Mouse (Mus musculus) C2C12 (cell line): Measurements from ENCODE around the gene Ptprn2. TPM values are rescaled to one million over a fixed set of nuclear protein-coding genes. Genes with fewer than 3 reads are reported as not detected.

Experiments
- H3K27me3 ChIP-seq: one replicate; pipeline ENCODE4 v1.6.1; 2011; ENCODE audit not compliant: control insufficient read depth, insufficient read depth, insufficient read length
- H3K36me3 ChIP-seq: one replicate; pipeline ENCODE4 v1.6.1; 2011; ENCODE audit not compliant: control insufficient read depth, insufficient read depth
- H3K4me3 ChIP-seq: one replicate; pipeline ENCODE4 v1.5.1; 2011; ENCODE audit warnings: mild to moderate bottlenecking, control low read depth; ENCODE audit not compliant: poor library complexity, insufficient read depth, severe bottlenecking
- H3K79me2 ChIP-seq: one replicate; pipeline ENCODE4 v1.6.1; 2011; ENCODE audit not compliant: control insufficient read depth, insufficient read depth
- H3K79me3 ChIP-seq: one replicate; pipeline ENCODE4 v1.6.1; 2011; ENCODE audit warnings: low read depth, control low read depth
- H3ac ChIP-seq: one replicate; pipeline ENCODE3; 2011; ENCODE audit warnings: low read depth; ENCODE audit not compliant: control insufficient read depth, insufficient read length
- CEBPB ChIP-seq: IDR thresholded peaks from one replicate; pipeline ENCODE4 v1.6.1; 2011; ENCODE audit warnings: low read depth, mild to moderate bottlenecking, control low read depth, moderate library complexity
- CTCF ChIP-seq: IDR thresholded peaks from one replicate; pipeline ENCODE4 v1.5.1; 2011; ENCODE audit not compliant: control insufficient read depth, insufficient read depth, insufficient read length
- FOSL1 ChIP-seq: IDR thresholded peaks from one replicate; pipeline ENCODE4 v1.8.0; 2011; ENCODE audit warnings: mild to moderate bottlenecking, low read length; ENCODE audit not compliant: poor library complexity, insufficient read depth, severe bottlenecking
- MAX ChIP-seq: IDR thresholded peaks from one replicate; pipeline ENCODE4 v1.6.1; 2011; ENCODE audit warnings: mild to moderate bottlenecking, control low read depth
- MYOD1 ChIP-seq: IDR thresholded peaks from one replicate; pipeline ENCODE4 v1.6.1; 2011; ENCODE audit warnings: low read depth; ENCODE audit not compliant: control insufficient read depth, insufficient read length
- MYOG ChIP-seq: IDR thresholded peaks from one replicate; pipeline ENCODE4 v1.6.1; 2011; ENCODE audit not compliant: control insufficient read depth, insufficient read length; ENCODE audit errors: extremely low read depth
- USF1 ChIP-seq: IDR thresholded peaks from one replicate; pipeline ENCODE4 v1.6.1; 2011; ENCODE audit warnings: low read depth, mild to moderate bottlenecking, control low read depth, moderate library complexity
- polyA plus RNA-seq: library from polyadenylated mRNA; unstranded; fragments of >200 nt; fragmentation: generic; extraction: Trizol; gene quantifications from one replicate; pipeline ENCODE4 v1.2.1, GENCODE M21; 2012; ENCODE audit warnings: missing spikeins

The Ptprn2 gene
- polyA plus RNA-seq, 1 experiment: 0.41 TPM

DNA sequence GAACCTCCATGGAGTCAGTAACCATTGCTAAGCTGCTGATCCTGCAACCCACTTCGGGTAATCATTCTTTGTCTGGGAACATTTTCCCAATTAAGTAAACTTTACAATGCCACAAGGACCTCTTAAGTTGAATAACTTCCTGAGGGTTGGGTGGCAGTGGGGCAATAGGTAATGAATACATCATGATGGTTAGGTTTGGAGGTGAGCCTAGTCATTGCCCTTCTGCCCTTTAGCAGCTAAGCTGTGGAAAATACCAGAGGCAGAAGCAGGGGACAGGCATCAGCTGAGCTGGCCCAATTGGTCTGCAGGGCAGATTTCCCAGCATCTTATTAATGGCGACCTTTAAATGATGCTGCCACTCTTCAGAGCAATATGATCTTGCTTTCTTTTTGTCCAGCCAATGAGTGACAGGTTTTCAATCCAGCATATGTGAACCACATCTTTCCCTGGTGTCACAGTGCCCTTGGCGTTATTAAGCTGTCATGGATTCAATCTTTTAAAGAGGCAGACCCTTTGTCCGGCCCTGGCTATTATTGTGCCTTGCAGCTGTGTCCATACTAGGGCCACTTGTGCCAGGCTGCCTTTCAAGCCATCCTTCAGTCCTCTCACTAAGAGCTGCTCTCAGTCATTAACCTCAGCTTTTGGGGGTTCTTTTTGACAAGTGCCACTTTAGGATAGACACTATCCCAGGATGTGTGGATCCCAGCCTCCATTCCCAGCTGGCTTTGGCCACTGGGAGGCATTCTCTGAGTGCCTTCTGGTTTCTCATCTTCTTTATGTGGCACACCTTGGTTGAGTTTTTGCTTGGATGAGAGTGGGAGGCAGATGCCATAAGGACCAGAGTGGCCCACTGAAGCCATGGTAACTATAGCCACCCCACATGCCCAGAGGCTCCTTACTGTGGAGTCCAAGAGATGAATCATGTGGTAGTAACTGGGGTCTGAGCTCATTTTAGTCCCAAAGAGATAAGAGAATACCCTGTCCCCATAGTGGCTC, 292.9 kb downstream of the Ptprn2 start:
- no peaks in the 10 kb centered on the region for H3K79me3 ChIP-seq
- H3K27me3 ChIP-seq: no peaks in the 10 kb centered on the region
- H3ac ChIP-seq: no peak overlapping the region
- H3K79me2 ChIP-seq: no peaks in the 10 kb centered on the region
- TF ChIP-seq FOSL1 (no peak), MYOG (no peak), USF1 (no peak), MYOD1 (no peak), CEBPB (no peak), CTCF (no peak), MAX (no peak)
- H3K4me3 ChIP-seq: no peak overlapping the region
- no peaks in the 10 kb centered on the region for H3K36me3 ChIP-seq

- no peak overlapping the region for H3ac ChIP-seq
- no peaks in the 10 kb centered on the region for H3K36me3 ChIP-seq
- H3K4me3 ChIP-seq: no peak overlapping the region
- TF ChIP-seq MAX (no peak), MYOG (no peak), FOSL1 (no peak)
- H3K79me3 ChIP-seq: no peaks in the 10 kb centered on the region
- no peaks in the 10 kb centered on the region for H3K27me3 ChIP-seq
- H3K79me2 ChIP-seq: no peaks in the 10 kb centered on the region
Observed at GRCm38 (mm10) chr12:116780419-116780818, 294.9 kb downstream of the Ptprn2 start.

DNA sequence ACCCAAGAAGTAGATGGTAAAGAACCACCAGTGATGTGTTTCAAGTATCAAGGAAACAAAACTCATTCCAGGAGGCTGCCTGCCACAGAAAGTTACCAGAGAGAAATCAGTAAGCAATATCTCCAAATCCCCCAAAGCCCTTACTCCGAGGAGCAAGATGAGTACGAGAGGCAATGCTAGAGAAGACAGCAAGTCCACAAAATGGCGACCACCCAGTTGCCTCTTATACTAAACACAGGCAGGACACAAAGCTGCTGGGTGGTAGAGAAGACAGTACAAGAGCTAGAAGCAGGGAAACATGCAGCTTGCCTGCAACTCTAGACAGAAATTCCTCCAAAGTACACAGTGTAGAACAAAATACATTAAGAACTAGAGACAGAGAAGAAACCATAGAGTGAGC, 300.2 kb downstream of the Ptprn2 start:
- Histone ChIP-seq H3K4me3 (no peak overlapping the region), H3K79me2 (no peaks in the 10 kb centered on the region), H3K36me3 (no peaks in the 10 kb centered on the region), H3ac (no peak overlapping the region), H3K27me3 (no peaks in the 10 kb centered on the region), H3K79me3 (no peaks in the 10 kb centered on the region)
- TF ChIP-seq CEBPB (no peak), MAX (no peak), USF1 (no peak), FOSL1 (no peak), CTCF (no peak), MYOD1 (no peak), MYOG (no peak)

GRCm38 (mm10) chr12:116788346-116788745, 302.8 kb downstream of the Ptprn2 start:
- Histone ChIP-seq H3K27me3 (no peaks in the 10 kb centered on the region), H3K79me3 (no peaks in the 10 kb centered on the region), H3K79me2 (no peaks in the 10 kb centered on the region), H3ac (no peak overlapping the region), H3K4me3 (no peak overlapping the region), H3K36me3 (no peaks in the 10 kb centered on the region)
- TF ChIP-seq MYOG (no peak), MYOD1 (no peak), MAX (no peak), USF1 (no peak), CTCF (no peak), FOSL1 (no peak), CEBPB (no peak)

GRCm38 (mm10) chr12:116803331-116803730, 317.8 kb downstream of the Ptprn2 start:
- Histone ChIP-seq H3ac (no peak overlapping the region), H3K4me3 (no peak overlapping the region), H3K27me3 (no peaks in the 10 kb centered on the region), H3K79me2 (no peaks in the 10 kb centered on the region), H3K36me3 (no peaks in the 10 kb centered on the region), H3K79me3 (no peaks in the 10 kb centered on the region)
- no peak for TF ChIP-seq MAX
- TF ChIP-seq CEBPB: no peak
- no peak for TF ChIP-seq CTCF
- TF ChIP-seq MYOG: no peak
- TF ChIP-seq FOSL1: no peak
- TF ChIP-seq USF1: no peak
- no peak for TF ChIP-seq MYOD1

DNA sequence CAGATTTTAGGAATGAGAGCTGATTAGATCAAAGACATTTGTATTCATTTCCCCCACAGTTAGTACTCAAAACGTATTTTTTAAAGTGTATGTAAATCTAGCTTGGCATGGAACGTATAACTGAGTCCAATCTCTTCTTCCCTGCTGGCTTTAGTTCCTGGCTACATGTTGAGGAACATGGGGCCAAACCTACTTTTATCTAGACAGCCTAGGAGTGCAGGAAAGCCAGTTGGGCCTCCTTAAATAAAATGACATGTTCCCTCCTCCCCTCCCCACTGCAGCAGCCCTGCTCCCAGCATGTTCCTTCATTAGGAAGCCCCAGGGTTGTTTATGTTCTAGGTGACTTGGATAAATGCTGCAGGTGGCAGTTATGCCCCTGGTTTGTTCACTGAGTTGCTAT, 319.2 kb downstream of the Ptprn2 start:
- no peaks in the 10 kb centered on the region for H3K27me3 ChIP-seq
- no peak overlapping the region for H3K4me3 ChIP-seq
- TF ChIP-seq USF1 (no peak), CEBPB (no peak), MYOG (no peak), MYOD1 (no peak), MAX (no peak), FOSL1 (no peak), CTCF (no peak)
- H3K79me3 ChIP-seq: no peaks in the 10 kb centered on the region
- H3K79me2 ChIP-seq: no peaks in the 10 kb centered on the region
- H3ac ChIP-seq: no peak overlapping the region
- no peaks in the 10 kb centered on the region for H3K36me3 ChIP-seq
